ENCODE assay signal across 13 mouse cellular contexts in genomic region chr16:23591119-23592105, GRCm38 (mm10).
"Had no signal": no experiment of that assay in that cellular context is flagged by ENCODE, and none has a peak within 500 bp of the region (broad histone marks: within the 10 kb centered on the region; RNA-seq: fewer than 3 reads in every experiment).

No protein-coding gene starts in this region.

- H3K4me3 ChIP-seq: limb, embryonic 12.5 days; midbrain, embryonic 10.5 days; neural tube, embryonic 12.5 days had no signal

- DNase-seq: kidney, adult 2 months; kidney, postnatal 25 days; layer of hippocampus, adult 9-11 months; liver; lung, adult 2 months; lung, postnatal 10 days; midbrain, embryonic 14.5 days; thymus, adult 18-20 months; thymus, postnatal 14 days had no signal

- H3K4me1 ChIP-seq: limb, embryonic 12.5 days; midbrain, embryonic 10.5 days; neural tube, embryonic 12.5 days had no signal

- H3K27ac ChIP-seq: limb, embryonic 12.5 days; liver, embryonic 14.5 days; midbrain, embryonic 10.5 days; neural tube, embryonic 12.5 days had no signal
